Mouse (Mus musculus): ENCODE measurements around the gene Stambpl1.

The Stambpl1 gene

GRCm38 (mm10) chr19:34240273-34241039 lies 48.4 kb downstream of the Stambpl1 start:
- ATAC-seq (ENCODE audit: low TSS enrichment): no peak

GRCm38 (mm10) chr19:34241247-34241915 lies 49.4 kb downstream of the Stambpl1 start:
- peak; percentile 47; the same call in 1 of the 2 replicates for ATAC-seq (ENCODE audit: low TSS enrichment)

GRCm38 (mm10) chr19:34242925-34243324 lies 50.9 kb downstream of the Stambpl1 start:
- ATAC-seq (ENCODE audit: low TSS enrichment): no peak

- ATAC-seq (ENCODE audit: low TSS enrichment): peak; percentile 91
These were observed 52.0 kb downstream of the Stambpl1 start for GRCm38 (mm10) chr19:34244056-34244455.

- no peak for ATAC-seq (ENCODE audit: low TSS enrichment)
These were observed 56.5 kb downstream of the Stambpl1 start for GRCm38 (mm10) chr19:34248558-34248957.

GRCm38 (mm10) chr19:34250621-34251020 lies 58.6 kb downstream of the Stambpl1 start:
- ATAC-seq (ENCODE audit: low TSS enrichment): no peak

GRCm38 (mm10) chr19:34251900-34252299 lies 59.9 kb downstream of the Stambpl1 start:
- ATAC-seq (ENCODE audit: low TSS enrichment): no peak

GRCm38 (mm10) chr19:34252450-34252849 lies 60.4 kb downstream of the Stambpl1 start:
- ATAC-seq (ENCODE audit: low TSS enrichment): peak; percentile 79

- peak; percentile 91 for ATAC-seq (ENCODE audit: low TSS enrichment)
These were observed 62.3 kb downstream of the Stambpl1 start for GRCm38 (mm10) chr19:34254101-34254879.

GRCm38 (mm10) chr19:34254880-34255681 lies 63.1 kb downstream of the Stambpl1 start, which contains the start of gene Acta2:
Acta2 (minus strand) TSS chr19:34255590.
- no peak for ATAC-seq (ENCODE audit: low TSS enrichment)

- ATAC-seq (ENCODE audit: low TSS enrichment): no peak
These were observed 64.1 kb downstream of the Stambpl1 start for GRCm38 (mm10) chr19:34256149-34256548.

GRCm38 (mm10) chr19:34256936-34257335 lies 64.9 kb downstream of the Stambpl1 start:
- no peak for ATAC-seq (ENCODE audit: low TSS enrichment)

GRCm38 (mm10) chr19:34262273-34262974 lies 70.4 kb downstream of the Stambpl1 start:
- no peak for ATAC-seq (ENCODE audit: low TSS enrichment)

- no peak for ATAC-seq (ENCODE audit: low TSS enrichment)
These were observed 73.7 kb downstream of the Stambpl1 start for GRCm38 (mm10) chr19:34265604-34266193.

GRCm38 (mm10) chr19:34268991-34269390 lies 77.0 kb downstream of the Stambpl1 start:
- ATAC-seq (ENCODE audit: low TSS enrichment): no peak

- ATAC-seq (ENCODE audit: low TSS enrichment): no peak
These were observed 78.2 kb downstream of the Stambpl1 start for GRCm38 (mm10) chr19:34270106-34270726.

GRCm38 (mm10) chr19:34270824-34271464 lies 78.9 kb downstream of the Stambpl1 start:
- ATAC-seq (ENCODE audit: low TSS enrichment): no peak

- no peak for ATAC-seq (ENCODE audit: low TSS enrichment)
These were observed 81.0 kb downstream of the Stambpl1 start for GRCm38 (mm10) chr19:34273073-34273472.

GRCm38 (mm10) chr19:34278078-34278477 lies 86.0 kb downstream of the Stambpl1 start:
- no peak for ATAC-seq (ENCODE audit: low TSS enrichment)

Data from frontal cortex, adult (tissue).